In the genomic region with DNA sequence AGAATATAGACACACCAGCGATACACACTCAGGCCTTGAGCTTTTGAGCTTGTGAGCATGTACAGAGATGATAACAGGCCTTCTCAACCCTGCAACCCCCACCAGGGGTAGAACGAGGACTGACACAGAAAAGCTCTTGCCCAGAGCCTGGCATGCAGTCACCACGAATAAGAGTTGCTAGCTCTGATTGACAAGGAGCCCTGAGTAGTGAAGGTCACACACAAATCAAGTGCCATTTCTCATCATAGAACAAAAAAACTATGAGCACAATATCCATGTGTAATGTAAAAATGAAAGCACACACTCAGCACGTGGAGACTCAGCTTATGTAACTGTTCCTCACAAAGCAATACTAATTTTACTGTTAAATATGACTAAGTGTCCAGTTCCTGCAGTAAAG, we compare ENCODE assay signal across 20 mouse cellular contexts.
"Had no signal": no experiment of that assay in that cellular context is flagged by ENCODE, and none has a peak within 500 bp of the region (broad histone marks: within the 10 kb centered on the region; RNA-seq: fewer than 3 reads in every experiment).

No protein-coding gene starts in this region.

- H3K36me3 ChIP-seq: limb, embryonic 10.5 days; limb, embryonic 13.5 days; liver, embryonic 12.5 days; liver, embryonic 15.5 days; midbrain, embryonic 10.5 days; neural tube, embryonic 13.5 days; stomach, embryonic 15.5 days had no signal

- DNase-seq: kidney, adult 2 months; kidney, postnatal 25 days; layer of hippocampus, adult 9-11 months; liver; lung, postnatal 10 days; midbrain, embryonic 14.5 days; right cerebral cortex, postnatal 25 days; spleen, adult 18-20 months; thymus, postnatal 25 days had no signal

- H3K9ac ChIP-seq: limb, embryonic 13.5 days; liver, embryonic 12.5 days; liver, embryonic 15.5 days; lung, embryonic 15.5 days; neural tube, embryonic 13.5 days; stomach, embryonic 15.5 days had no signal

- ATAC-seq: liver, embryonic 12.5 days had no signal

- H3K4me2 ChIP-seq: limb, embryonic 13.5 days; liver, embryonic 12.5 days; liver, embryonic 15.5 days; lung, embryonic 15.5 days; neural tube, embryonic 13.5 days; stomach, embryonic 15.5 days had no signal

- H3K27me3 ChIP-seq: limb, embryonic 13.5 days; liver, embryonic 12.5 days; liver, embryonic 15.5 days; lung, embryonic 15.5 days; megakaryocyte, embryonic 14.5 days; neural tube, embryonic 13.5 days; stomach, embryonic 15.5 days had no signal

- H3K27ac ChIP-seq: kidney, postnatal 0 days; layer of hippocampus, adult 2 months; limb, embryonic 10.5 days; limb, embryonic 13.5 days; liver, embryonic 12.5 days; liver, embryonic 15.5 days; lung, embryonic 15.5 days; midbrain, embryonic 10.5 days; neural tube, embryonic 13.5 days; stomach, embryonic 15.5 days had no signal

- H3K9me3 ChIP-seq: limb, embryonic 10.5 days; limb, embryonic 13.5 days; liver, embryonic 12.5 days; liver, embryonic 15.5 days; lung, embryonic 15.5 days; megakaryocyte, embryonic 14.5 days; midbrain, embryonic 10.5 days; neural tube, embryonic 13.5 days; stomach, embryonic 15.5 days had no signal

- H3K4me1 ChIP-seq: limb, embryonic 10.5 days; limb, embryonic 13.5 days; liver, embryonic 12.5 days; liver, embryonic 15.5 days; lung, embryonic 15.5 days; megakaryocyte, embryonic 14.5 days; midbrain, embryonic 10.5 days; neural tube, embryonic 13.5 days; stomach, embryonic 15.5 days had no signal

- H3K4me3 ChIP-seq: layer of hippocampus, adult 2 months; limb, embryonic 10.5 days; limb, embryonic 13.5 days; liver, embryonic 12.5 days; liver, embryonic 15.5 days; lung, embryonic 15.5 days; megakaryocyte, embryonic 14.5 days; midbrain, embryonic 10.5 days; neural tube, embryonic 13.5 days; stomach, embryonic 15.5 days had no signal
